Mouse (Mus musculus) left cerebral cortex, adult 18-20 months (tissue): ENCODE results near the gene Pdss2. TPM values are rescaled to one million over a fixed set of nuclear protein-coding genes. Genes with fewer than 3 reads are reported as not detected.

Experiments
- DNase-seq, 2 experiments: peaks; one replicate each; pipeline ENCODE4 v3.0.0; 2021 to 2022; ENCODE audit warnings: low spot score in 2 of 2, mixed read lengths in 1 of 2
- total RNA-seq, 2 experiments: library from RNA; stranded (reverse); gene quantifications; 2 replicates each; pipeline ENCODE4 v1.2.3; 2021

The Pdss2 gene
- total RNA-seq, 2 experiments from 2014 or later: 16.5 to 19.3 TPM

GRCm38 (mm10) chr10:43478751-43479435 lies 257.6 kb downstream of the Pdss2 start, which contains the start of gene Bend3:
Bend3 (plus strand) TSS chr10:43478831.
- DNase-seq: peak; percentile 41 to 61

- peak; percentile 59 to 78 for DNase-seq
Observed at GRCm38 (mm10) chr10:43479436-43480157, 258.3 kb downstream of the Pdss2 start.

- no peak for DNase-seq
Observed at GRCm38 (mm10) chr10:43480227-43480849, 259.1 kb downstream of the Pdss2 start.

- no peak for DNase-seq
Observed at GRCm38 (mm10) chr10:43481179-43481578, 259.9 kb downstream of the Pdss2 start.

- DNase-seq: no peak
Observed at GRCm38 (mm10) chr10:43482021-43482420, 260.7 kb downstream of the Pdss2 start.

GRCm38 (mm10) chr10:43483426-43483995 lies 262.2 kb downstream of the Pdss2 start:
- no peak for DNase-seq

GRCm38 (mm10) chr10:43485751-43486268 lies 264.5 kb downstream of the Pdss2 start:
- DNase-seq: no peak

- DNase-seq: no peak
Observed at GRCm38 (mm10) chr10:43487441-43488010, 266.2 kb downstream of the Pdss2 start.

- DNase-seq: no peak
Observed at GRCm38 (mm10) chr10:43488258-43488657, 267.0 kb downstream of the Pdss2 start.

GRCm38 (mm10) chr10:43489139-43489538 lies 267.9 kb downstream of the Pdss2 start:
- DNase-seq: no peak

GRCm38 (mm10) chr10:43489550-43489949 lies 268.3 kb downstream of the Pdss2 start:
- no peak for DNase-seq

GRCm38 (mm10) chr10:43490034-43490433 lies 268.7 kb downstream of the Pdss2 start:
- no peak for DNase-seq

- DNase-seq: no peak
Observed at GRCm38 (mm10) chr10:43490846-43491245, 269.6 kb downstream of the Pdss2 start.

GRCm38 (mm10) chr10:43502599-43502998 lies 281.3 kb downstream of the Pdss2 start:
- DNase-seq: no peak

GRCm38 (mm10) chr10:43504291-43504690 lies 283.0 kb downstream of the Pdss2 start:
- no peak for DNase-seq

- no peak for DNase-seq
Observed at GRCm38 (mm10) chr10:43507051-43507450, 285.8 kb downstream of the Pdss2 start.

GRCm38 (mm10) chr10:43509228-43509627 lies 287.9 kb downstream of the Pdss2 start:
- DNase-seq: no peak

- no peak for DNase-seq
Observed at GRCm38 (mm10) chr10:43512976-43513375, 291.7 kb downstream of the Pdss2 start.
